Mouse (Mus musculus) adrenal gland, adult 18-20 months (tissue): ENCODE measurements at regions not wholly inside any gene's neighbourhood (a gene's known extent, or its start where the extent isn't known, plus 50 kb on each side); places are given as distances from the start of the nearest gene placed in this dataset.

ENCODE experiments used
- DNase-seq, 2 experiments: peaks; one replicate each; pipeline ENCODE4 v3.0.0; 2021 to 2022; ENCODE audit warnings: low spot score in 2 of 2

DNA sequence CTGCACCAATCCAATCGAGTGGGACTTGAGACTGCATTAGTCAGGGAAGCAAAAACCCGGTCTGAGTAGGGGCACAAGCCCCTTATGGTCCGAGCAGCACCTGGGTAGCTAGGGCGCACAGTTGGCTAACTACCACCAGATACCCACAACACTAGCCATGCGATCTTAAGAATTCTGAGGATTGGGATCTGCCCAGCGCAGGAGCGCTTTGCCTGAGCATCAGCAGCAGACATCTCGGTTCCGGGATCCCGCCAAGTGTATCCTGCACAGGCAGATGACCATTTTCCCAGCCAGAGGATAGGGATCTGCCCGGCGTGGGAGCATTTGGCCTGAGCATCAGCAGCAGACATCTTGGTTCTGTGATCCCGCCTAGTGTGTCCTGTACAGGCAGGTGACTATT, 61.7 kb downstream of the Gm7951 start:
- DNase-seq = peak in 1 of 2 experiments; percentile 14
